Mouse (Mus musculus) cerebellum, adult 11 months (tissue): ENCODE data around the gene Alkbh4.

ENCODE experiments used
- DNase-seq: peaks from one replicate; pipeline ENCODE4 v3.0.0; 2022

Alkbh4 gene

GRCm38 (mm10) chr5:136182049-136182448, 46.1 kb downstream of the Alkbh4 start:
- no peak for DNase-seq

- no peak for DNase-seq
These were observed 46.9 kb downstream of the Alkbh4 start for GRCm38 (mm10) chr5:136182830-136183229.

DNA sequence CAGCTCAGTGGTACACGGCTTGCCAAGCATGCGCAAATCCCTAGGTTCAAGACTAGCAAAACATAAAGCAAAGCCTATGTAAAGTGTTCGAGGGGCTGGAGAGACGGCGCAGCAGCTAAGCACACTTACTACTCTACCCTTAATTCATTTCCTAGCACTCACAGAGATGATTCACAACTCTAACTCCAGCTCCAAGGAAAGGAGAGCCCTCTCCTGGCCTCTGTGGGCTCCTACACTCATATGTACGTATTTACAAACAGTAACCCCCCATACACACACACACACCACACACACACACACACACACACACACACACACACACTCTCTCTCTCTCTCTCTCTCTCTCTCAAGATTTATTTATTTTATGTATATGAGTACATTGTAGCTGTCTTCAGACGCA, 47.8 kb downstream of the Alkbh4 start:
- DNase-seq: no peak

- no peak for DNase-seq
These were observed 50.8 kb downstream of the Alkbh4 start for GRCm38 (mm10) chr5:136186723-136187122.
